Mouse (Mus musculus): ENCODE results near the gene Cys1.

Gene Cys1

GRCm38 (mm10) chr12:24698514-24698913 lies 16.9 kb upstream of the Cys1 start:
- no peak for DNase-seq (ENCODE audit: extremely low spot score, low read depth, low spot score)

- DNase-seq (ENCODE audit: extremely low spot score, low read depth, low spot score), result no peak
Observed at GRCm38 (mm10) chr12:24697484-24698204, 16.0 kb upstream of the Cys1 start.

GRCm38 (mm10) chr12:24696500-24697483 lies 15.2 kb upstream of the Cys1 start:
- DNase-seq (ENCODE audit: extremely low spot score, low read depth, low spot score), result no peak

GRCm38 (mm10) chr12:24690351-24690750 lies 8.7 kb upstream of the Cys1 start:
- DNase-seq (ENCODE audit: extremely low spot score, low read depth, low spot score), result no peak

- no peak for DNase-seq (ENCODE audit: extremely low spot score, low read depth, low spot score)
Observed at GRCm38 (mm10) chr12:24686696-24687346, 5.2 kb upstream of the Cys1 start.

- no peak for DNase-seq (ENCODE audit: extremely low spot score, low read depth, low spot score)
Observed at GRCm38 (mm10) chr12:24686038-24686695, 4.6 kb upstream of the Cys1 start.

- DNase-seq (ENCODE audit: extremely low spot score, low read depth, low spot score), result no peak
Observed at GRCm38 (mm10) chr12:24683461-24683860, 1.8 kb upstream of the Cys1 start.

- DNase-seq (ENCODE audit: extremely low spot score, low read depth, low spot score), result no peak
Observed at GRCm38 (mm10) chr12:24682563-24682962, 950 bp upstream of the Cys1 start.

- no peak for DNase-seq (ENCODE audit: extremely low spot score, low read depth, low spot score)
Observed at GRCm38 (mm10) chr12:24680492-24681285, 924 bp downstream of the Cys1 start.

- DNase-seq (ENCODE audit: extremely low spot score, low read depth, low spot score), result no peak
Observed at GRCm38 (mm10) chr12:24680096-24680491, 1.5 kb downstream of the Cys1 start.

GRCm38 (mm10) chr12:24662131-24662530 lies 19.5 kb downstream of the Cys1 start:
- no peak for DNase-seq (ENCODE audit: extremely low spot score, low read depth, low spot score)

- DNase-seq (ENCODE audit: extremely low spot score, low read depth, low spot score), result no peak
Observed at GRCm38 (mm10) chr12:24661100-24661499, 20.5 kb downstream of the Cys1 start.

- DNase-seq (ENCODE audit: extremely low spot score, low read depth, low spot score), result no peak
Observed at GRCm38 (mm10) chr12:24659923-24660322, 21.7 kb downstream of the Cys1 start.

- DNase-seq (ENCODE audit: extremely low spot score, low read depth, low spot score), result no peak
Observed at GRCm38 (mm10) chr12:24658998-24659397, 22.6 kb downstream of the Cys1 start.

- no peak for DNase-seq (ENCODE audit: extremely low spot score, low read depth, low spot score)
Observed at GRCm38 (mm10) chr12:24656436-24656835, 25.2 kb downstream of the Cys1 start.

- no peak for DNase-seq (ENCODE audit: extremely low spot score, low read depth, low spot score)
Observed at GRCm38 (mm10) chr12:24654065-24654862, 27.3 kb downstream of the Cys1 start.

- peak; percentile 69 for DNase-seq (ENCODE audit: extremely low spot score, low read depth, low spot score)
Observed at GRCm38 (mm10) chr12:24651642-24652342, 29.8 kb downstream of the Cys1 start.

GRCm38 (mm10) chr12:24651063-24651557 lies 30.5 kb downstream of the Cys1 start, which contains the start of gene Klf11:
Gene Klf11 (plus strand): TSS chr12:24651274.
- DNase-seq (ENCODE audit: extremely low spot score, low read depth, low spot score), result peak; percentile 63

Measured in hindlimb bud, embryonic 11.5 days (tissue).